Mouse (Mus musculus) embryonic facial prominence, embryonic 12.5 days (tissue): ENCODE measurements around the gene Apobec3. TPM values are rescaled to one million over a fixed set of nuclear protein-coding genes. Genes with fewer than 3 reads are reported as not detected.
"Not testable (repeated sequence)": the region's sequence is repeated elsewhere in the genome, so short reads cannot be mapped to it uniquely, and the experiment has no call there.

Experiments
- ATAC-seq: fragments of 200-750 bp; cut with Nextera tagmentation; 2 replicates; pipeline ENCODE4 v1.8.0; 2017; ENCODE audit not compliant: insufficient number of reproducible peaks, insufficient read depth, low FRiP score, low TSS enrichment
- H3K27ac ChIP-seq: fragments of 300-500 bp; sonication (generic); 2 replicates; pipeline ENCODE4 v1.5.1; 2016; ENCODE audit warnings: mild to moderate bottlenecking
- H3K27me3 ChIP-seq: fragments of 300-500 bp; sonication (generic); 2 replicates; pipeline ENCODE4 v1.6.1; 2016; ENCODE audit warnings: mild to moderate bottlenecking, moderate library complexity
- H3K36me3 ChIP-seq: fragments of 300-500 bp; sonication (generic); 2 replicates; pipeline ENCODE4 v1.6.1; 2016; ENCODE audit warnings: mild to moderate bottlenecking
- H3K4me1 ChIP-seq: fragments of 300-500 bp; sonication (generic); 2 replicates; pipeline ENCODE4 v1.6.1; 2016
- H3K4me2 ChIP-seq: fragments of 300-500 bp; sonication (generic); replicated peaks from 2 replicates; pipeline ENCODE4 v1.6.1; 2016; ENCODE audit warnings: mild to moderate bottlenecking, moderate library complexity
- H3K4me3 ChIP-seq: fragments of 300-500 bp; sonication (generic); 2 replicates; pipeline ENCODE4 v1.5.1; 2016; ENCODE audit warnings: mild to moderate bottlenecking
- H3K9ac ChIP-seq: fragments of 300-500 bp; sonication (generic); 2 replicates; pipeline ENCODE4 v1.6.1; 2016; ENCODE audit warnings: mild to moderate bottlenecking, moderate library complexity
- H3K9me3 ChIP-seq: fragments of 300-500 bp; sonication (generic); 2 replicates; pipeline ENCODE4 v1.6.1; 2016; ENCODE audit warnings: mild to moderate bottlenecking, moderate library complexity
- WGBS: fragments of 180-500 bp; shearing (Covaris S2); methylation state at CpG from one replicate; pipeline ENCODE4 v1.1.7; 2016; 5-methylcytosine and 5-hydroxymethylcytosine counted together
- polyA plus RNA-seq: library from polyadenylated mRNA; unstranded; fragments of >200 nt; fragmentation: Nextera tagmentation; extraction: Ambion mirVana; gene quantifications from 2 replicates; pipeline ENCODE4 v1.2.1, GENCODE M21; 2016

Apobec3 gene
- polyA plus RNA-seq, 1 experiment from 2014 or later, result 8.4 TPM

GRCm38 (mm10) chr15:79929734-79930133 is 38.3 kb downstream of the Apobec3 start:
- H3K4me2 ChIP-seq, result no peak overlapping the region
- H3K4me1 ChIP-seq, result peaks cover 19% of the 10 kb centered on the region; the same call in 1 of the 2 replicates
- no peak for ATAC-seq
- H3K36me3 ChIP-seq, result no peaks in the 10 kb centered on the region
- H3K9ac ChIP-seq, result no peak overlapping the region
- H3K9me3 ChIP-seq, result no peaks in the 10 kb centered on the region
- H3K27me3 ChIP-seq, result peaks cover 36% of the 10 kb centered on the region
- 88% methylated on average over 3 of the region's 3 CpGs for WGBS
- no peak overlapping the region for H3K27ac ChIP-seq
- H3K4me3 ChIP-seq, result no peak overlapping the region

- WGBS, result 15% methylated on average over 13 of the region's 13 CpGs
- Histone ChIP-seq H3K4me2 (peak overlapping the region; percentile 88), H3K9ac (peak overlapping the region; percentile 59; the same call in 1 of the 2 replicates), H3K4me1 (peaks cover 20% of the 10 kb centered on the region; the same call in 1 of the 2 replicates), H3K27me3 (peaks cover 41% of the 10 kb centered on the region), H3K27ac (no peak overlapping the region), H3K9me3 (no peaks in the 10 kb centered on the region), H3K4me3 (peak overlapping the region; percentile 64; the same call in 1 of the 2 replicates), H3K36me3 (no peaks in the 10 kb centered on the region)
- no peak for ATAC-seq
Observed at GRCm38 (mm10) chr15:79931496-79932141, 40.2 kb downstream of the Apobec3 start.

- peak overlapping the region; percentile 88 for H3K4me2 ChIP-seq
- ATAC-seq, result peak; percentile 16; the same call in 1 of the 2 replicates
- WGBS, result 1% methylated on average over 62 of the region's 62 CpGs
- H3K27ac ChIP-seq, result no peak overlapping the region
- H3K27me3 ChIP-seq, result peaks cover 41% of the 10 kb centered on the region
- H3K9ac ChIP-seq, result peak overlapping the region; percentile 59
- peak overlapping the region; percentile 64 for H3K4me3 ChIP-seq
- peaks cover 14% of the 10 kb centered on the region; the same call in 1 of the 2 replicates for H3K4me1 ChIP-seq
- H3K36me3 ChIP-seq, result no peaks in the 10 kb centered on the region
- no peaks in the 10 kb centered on the region for H3K9me3 ChIP-seq
Observed at GRCm38 (mm10) chr15:79932323-79932987, 41.0 kb downstream of the Apobec3 start.

- peaks cover 41% of the 10 kb centered on the region for H3K27me3 ChIP-seq
- ATAC-seq, result no peak
Observed at GRCm38 (mm10) chr15:79933052-79933669, 41.7 kb downstream of the Apobec3 start.

GRCm38 (mm10) chr15:79933670-79934514 is 42.4 kb downstream of the Apobec3 start:
- under 1% methylated on average over 22 of the region's 22 CpGs for WGBS
- no peak for ATAC-seq
- H3K4me1 ChIP-seq, result peaks cover 10% of the 10 kb centered on the region; the same call in 1 of the 2 replicates
- no peak overlapping the region for H3K27ac ChIP-seq
- H3K4me2 ChIP-seq, result peak overlapping the region; percentile 24
- peak overlapping the region; percentile 14; the same call in 1 of the 2 replicates for H3K4me3 ChIP-seq
- no peaks in the 10 kb centered on the region for H3K9me3 ChIP-seq
- H3K9ac ChIP-seq, result no peak overlapping the region
- H3K36me3 ChIP-seq, result no peaks in the 10 kb centered on the region
- peaks cover 41% of the 10 kb centered on the region for H3K27me3 ChIP-seq

More at GRCm38 (mm10) chr15:79933052-79933669, 41.7 kb downstream of the Apobec3 start:
- Histone ChIP-seq H3K9me3 (no peaks in the 10 kb centered on the region), H3K4me3 (peak overlapping the region; percentile 64), H3K4me2 (peak overlapping the region; percentile 88), H3K36me3 (no peaks in the 10 kb centered on the region), H3K27ac (no peak overlapping the region), H3K9ac (no peak overlapping the region), H3K4me1 (peaks cover 10% of the 10 kb centered on the region; the same call in 1 of the 2 replicates)
- 3% methylated on average over 22 of the region's 22 CpGs for WGBS

GRCm38 (mm10) chr15:79934776-79935175 is 43.3 kb downstream of the Apobec3 start:
- peak overlapping the region; percentile 18; the same call in 1 of the 2 replicates for H3K4me2 ChIP-seq
- H3K27me3 ChIP-seq, result peaks cover 38% of the 10 kb centered on the region
- H3K27ac ChIP-seq, result no peak overlapping the region
- peaks cover 10% of the 10 kb centered on the region; the same call in 1 of the 2 replicates for H3K4me1 ChIP-seq
- 2% methylated on average over 10 of the region's 10 CpGs for WGBS
- ATAC-seq, result no peak
- H3K4me3 ChIP-seq, result no peak overlapping the region
- no peak overlapping the region for H3K9ac ChIP-seq
- H3K36me3 ChIP-seq, result no peaks in the 10 kb centered on the region
- H3K9me3 ChIP-seq, result no peaks in the 10 kb centered on the region

- no peak overlapping the region for H3K27ac ChIP-seq
- H3K27me3 ChIP-seq, result peaks cover 35% of the 10 kb centered on the region
- H3K9ac ChIP-seq, result no peak overlapping the region
- peaks cover 10% of the 10 kb centered on the region; the same call in 1 of the 2 replicates for H3K4me1 ChIP-seq
- H3K36me3 ChIP-seq, result no peaks in the 10 kb centered on the region
- ATAC-seq, result no peak
- no peaks in the 10 kb centered on the region for H3K9me3 ChIP-seq
- no peak overlapping the region for H3K4me2 ChIP-seq
- no peak overlapping the region for H3K4me3 ChIP-seq
- 19% methylated on average over 9 of the region's 9 CpGs for WGBS
Observed at GRCm38 (mm10) chr15:79935654-79936373, 44.4 kb downstream of the Apobec3 start.

- no peaks in the 10 kb centered on the region for H3K9me3 ChIP-seq
- H3K4me2 ChIP-seq, result no peak overlapping the region
- no peak overlapping the region for H3K9ac ChIP-seq
- WGBS, result 69% methylated on average over 7 of the region's 7 CpGs
- peaks cover 10% of the 10 kb centered on the region; the same call in 1 of the 2 replicates for H3K4me1 ChIP-seq
- no peak overlapping the region for H3K4me3 ChIP-seq
- no peaks in the 10 kb centered on the region for H3K36me3 ChIP-seq
- H3K27me3 ChIP-seq, result peaks cover 30% of the 10 kb centered on the region
- no peak overlapping the region for H3K27ac ChIP-seq
- no peak for ATAC-seq
Observed at GRCm38 (mm10) chr15:79936374-79936751, 44.9 kb downstream of the Apobec3 start.

GRCm38 (mm10) chr15:79939020-79939419 is 47.6 kb downstream of the Apobec3 start:
- ATAC-seq, result no peak
- no peak overlapping the region for H3K4me2 ChIP-seq
- 92% methylated on average over 12 of the region's 12 CpGs for whole genome bisulfite sequencing
- H3K27me3 ChIP-seq, result peaks cover 5% of the 10 kb centered on the region; the same call in 1 of the 2 replicates
- H3K4me3 ChIP-seq, result no peak overlapping the region
- H3K4me1 ChIP-seq, result 0 out of 2 replicates have a peak, but pooled peaks cover 4% of the 10 kb centered on the region
- H3K27ac ChIP-seq, result no peak overlapping the region
- H3K9ac ChIP-seq, result no peak overlapping the region
- no peaks in the 10 kb centered on the region for H3K9me3 ChIP-seq
- no peaks in the 10 kb centered on the region for H3K36me3 ChIP-seq

GRCm38 (mm10) chr15:79939501-79939900 is 48.0 kb downstream of the Apobec3 start:
- H3K27me3 ChIP-seq, H3K9ac ChIP-seq, H3K27ac ChIP-seq, H3K36me3 ChIP-seq, ATAC-seq, H3K4me1 ChIP-seq, H3K4me3 ChIP-seq, H3K9me3 ChIP-seq, H3K4me2 ChIP-seq: not testable (repeated sequence)
- WGBS, result 88% methylated on average over 4 of the region's 7 CpGs
